Mouse (Mus musculus) ovary, adult 18-20 months (tissue): ENCODE data around the gene Mrgprb3.

Source experiments
- DNase-seq: peaks from one replicate; pipeline ENCODE4 v3.0.0; 2022; ENCODE audit warnings: low spot score, mixed read lengths

Mrgprb3 gene

GRCm38 (mm10) chr7:48643711-48644110 is at the start of gene Mrgprb3:
Gene Mrgprb3 (minus strand): TSS chr7:48643811.
- DNase-seq = no peak
